Mouse (Mus musculus): ENCODE data around the gene D830030K20Rik. TPM values are rescaled to one million over a fixed set of nuclear protein-coding genes. Genes with fewer than 3 reads are reported as not detected.
"Not testable (repeated sequence)": the region's sequence is repeated elsewhere in the genome, so short reads cannot be mapped to it uniquely, and the experiment has no call there.

The D830030K20Rik gene
- polyA plus RNA-seq (2012; fragmentation: generic; extraction: Trizol), result not detected
- long read RNA-seq, experiment 1, result 0 reads
- long read RNA-seq, experiment 2, result 0 reads

GRCm38 (mm10) chr14:3208272-3209152 lies at the start of gene D830030K20Rik:
Gene D830030K20Rik, plus strand, starts transcription at chr14:3208488.
- not testable (repeated sequence) for H3ac ChIP-seq (ENCODE audit: control insufficient read depth, insufficient read length, low read depth); H3K27me3 ChIP-seq (ENCODE audit: control insufficient read depth, insufficient read depth, insufficient read length); H3K36me3 ChIP-seq (ENCODE audit: control insufficient read depth, insufficient read depth); H3K79me2 ChIP-seq (ENCODE audit: control insufficient read depth, insufficient read depth); H3K4me3 ChIP-seq (ENCODE audit: insufficient read depth, poor library complexity, severe bottlenecking); H3K79me3 ChIP-seq (ENCODE audit: low read depth)

GRCm38 (mm10) chr14:3187955-3188354 lies 20.3 kb upstream of the D830030K20Rik start, which contains the start of gene Gm5795:
Gene Gm5795, plus strand, starts transcription at chr14:3188255.
- not testable (repeated sequence) for H3K79me2 ChIP-seq (ENCODE audit: control insufficient read depth, insufficient read depth); H3K27me3 ChIP-seq (ENCODE audit: control insufficient read depth, insufficient read depth, insufficient read length); H3K36me3 ChIP-seq (ENCODE audit: control insufficient read depth, insufficient read depth); H3K4me3 ChIP-seq (ENCODE audit: insufficient read depth, poor library complexity, severe bottlenecking); H3ac ChIP-seq (ENCODE audit: control insufficient read depth, insufficient read length, low read depth); H3K79me3 ChIP-seq (ENCODE audit: low read depth)

- H3K79me2 ChIP-seq (ENCODE audit: control insufficient read depth, insufficient read depth); H3K27me3 ChIP-seq (ENCODE audit: control insufficient read depth, insufficient read depth, insufficient read length); H3K36me3 ChIP-seq (ENCODE audit: control insufficient read depth, insufficient read depth); H3K79me3 ChIP-seq (ENCODE audit: low read depth); H3ac ChIP-seq (ENCODE audit: control insufficient read depth, insufficient read length, low read depth); H3K4me3 ChIP-seq (ENCODE audit: insufficient read depth, poor library complexity, severe bottlenecking): not testable (repeated sequence)
Observed at GRCm38 (mm10) chr14:3209367-3209766, 1.1 kb downstream of the D830030K20Rik start.

- H3K27me3 ChIP-seq (ENCODE audit: control insufficient read depth, insufficient read depth, insufficient read length); H3K4me3 ChIP-seq (ENCODE audit: insufficient read depth, poor library complexity, severe bottlenecking); H3ac ChIP-seq (ENCODE audit: control insufficient read depth, insufficient read length, low read depth); H3K79me2 ChIP-seq (ENCODE audit: control insufficient read depth, insufficient read depth); H3K79me3 ChIP-seq (ENCODE audit: low read depth); H3K36me3 ChIP-seq (ENCODE audit: control insufficient read depth, insufficient read depth): not testable (repeated sequence)
Observed at GRCm38 (mm10) chr14:3262531-3262930, 54.2 kb downstream of the D830030K20Rik start.

Other genes with a start within 250 kb of the D830030K20Rik start
- not detected for gene Gm2888, start 178.5 kb upstream of the D830030K20Rik start, polyA plus RNA-seq (2012; fragmentation: generic; extraction: Trizol)
- gene Gm2897, start 159.2 kb upstream of the D830030K20Rik start, polyA plus RNA-seq (2012; fragmentation: generic; extraction: Trizol), result not detected
- not detected for gene Gm10340, start 74.5 kb upstream of the D830030K20Rik start, polyA plus RNA-seq (2012; fragmentation: generic; extraction: Trizol)
- gene Gm5795, start 20.2 kb upstream of the D830030K20Rik start, polyA plus RNA-seq (2012; fragmentation: generic; extraction: Trizol), result not detected
- not detected for gene Gm2956, start 124.1 kb downstream of the D830030K20Rik start, polyA plus RNA-seq (2012; fragmentation: generic; extraction: Trizol)
- gene Gm10413, start 186.6 kb downstream of the D830030K20Rik start, polyA plus RNA-seq (2012; fragmentation: generic; extraction: Trizol), result not detected
- gene Gm10409, start 204.1 kb downstream of the D830030K20Rik start, polyA plus RNA-seq (2012; fragmentation: generic; extraction: Trizol), result 0.01 TPM
- not detected for gene Gm3005, start 219.6 kb downstream of the D830030K20Rik start, polyA plus RNA-seq (2012; fragmentation: generic; extraction: Trizol)
- gene Gm10408, start 240.9 kb downstream of the D830030K20Rik start, polyA plus RNA-seq (2012; fragmentation: generic; extraction: Trizol), result not detected

All from C2C12 (cell line).